Mouse (Mus musculus) lung, adult 2 months (tissue): ENCODE results near the gene Zfp710.

Source experiments
- CTCF ChIP-seq: fragments of 200-500 bp; IDR thresholded peaks from 2 replicates; pipeline ENCODE4 v1.5.1; 2011; ENCODE audit warnings: mild to moderate bottlenecking, low read length, control low read depth; ENCODE audit not compliant: insufficient read depth
- POLR2A ChIP-seq: fragments of 200-500 bp; IDR thresholded peaks from 2 replicates; pipeline ENCODE4 v1.6.1; 2011; ENCODE audit warnings: low read depth, mild to moderate bottlenecking, control low read depth, low read length, borderline replicate concordance; ENCODE audit errors: extremely low read depth

DNA sequence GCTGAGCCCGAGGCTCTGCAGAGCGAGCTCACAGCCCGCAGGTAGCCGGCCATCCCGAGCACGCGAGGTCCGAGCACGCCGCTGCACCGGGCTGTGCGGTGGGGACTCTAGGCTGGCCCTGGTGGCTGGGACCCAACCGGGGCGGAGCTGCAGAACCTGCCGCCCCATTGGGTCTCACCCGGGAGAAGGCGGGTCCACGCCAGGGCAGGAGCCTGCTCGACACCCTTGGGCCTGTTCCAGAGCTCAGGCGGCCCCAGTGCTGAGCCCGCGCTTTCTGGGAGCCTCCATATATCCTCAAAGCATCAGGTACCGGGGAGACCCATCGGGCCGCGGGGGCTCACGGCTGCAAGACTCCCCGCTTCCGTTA, 90.6 kb downstream of the Zfp710 start, which contains the start of gene Idh2:
- TF ChIP-seq POLR2A: peak; percentile 72; the same call in 1 of the 2 replicates
- TF ChIP-seq CTCF: no peak
